Mouse (Mus musculus) liver, embryonic 14.5 days (tissue): ENCODE data around the gene Dusp7.

Experiments
- CTCF ChIP-seq: IDR thresholded peaks from 2 replicates; pipeline ENCODE4 v1.5.1; 2016; ENCODE audit warnings: antibody characterized with exemption, low read depth, control low read depth
- EP300 ChIP-seq: IDR thresholded peaks from 2 replicates; pipeline ENCODE4 v1.6.1; 2016; ENCODE audit warnings: antibody characterized with exemption, low read depth

GRCm38 (mm10) chr9:106370620-106371383, 2.4 kb downstream of the Dusp7 start:
- TF ChIP-seq CTCF (no peak), EP300 (no peak)
